Comparison of ENCODE assay signal across 9 mouse cellular contexts in the genomic region with DNA sequence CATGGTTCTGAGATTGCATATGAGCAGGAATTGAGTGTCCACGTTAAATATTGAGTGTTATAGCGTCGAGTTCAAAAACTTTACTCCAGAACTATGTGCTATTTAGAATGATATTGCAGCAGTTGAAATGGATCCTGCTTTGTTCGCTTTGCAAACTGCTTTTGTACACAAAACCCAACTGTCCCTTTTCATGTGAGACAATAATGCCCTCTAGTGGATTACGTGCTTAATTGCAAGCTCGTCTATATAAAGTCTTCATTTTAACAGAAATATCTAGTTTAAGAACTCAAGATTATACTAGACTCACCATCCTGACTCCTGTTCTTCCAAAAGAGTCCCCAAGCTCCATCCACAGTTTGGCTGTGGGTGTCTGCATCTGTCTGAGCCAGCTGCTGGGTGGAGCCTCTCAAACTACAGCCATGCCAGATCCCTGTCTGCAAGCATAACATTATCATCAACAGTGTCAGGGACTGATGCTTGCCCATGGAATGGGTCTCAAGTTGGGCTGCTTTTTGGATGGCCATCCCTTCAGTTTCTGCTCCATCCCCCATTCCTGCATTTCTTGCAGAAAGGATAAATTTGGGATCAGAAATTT. TPM values are rescaled to one million over a fixed set of nuclear protein-coding genes. Genes with fewer than 3 reads are reported as not detected.
DNase-seq lines count a peak whose midpoint lies in the region; ATAC-seq and TF ChIP-seq lines count a peak whose summit lies in the region.
"Had no signal": no experiment of that assay in that cellular context is flagged by ENCODE, and none has a peak within 500 bp of the region (broad histone marks: within the 10 kb centered on the region; RNA-seq: fewer than 3 reads in every experiment).

No protein-coding gene starts in this region.

- no peak overlapping the region for H3K27ac ChIP-seq in embryonic facial prominence, embryonic 13.5 days
- H3K27ac ChIP-seq: neural tube, embryonic 12.5 days had no signal

- H3K4me3 ChIP-seq in lung, adult 2 months (replicated peaks; ENCODE audit: extremely low read depth, low read depth, low read length) = no peak overlapping the region
- no peak overlapping the region for H3K4me3 ChIP-seq in embryonic facial prominence, embryonic 13.5 days
- H3K4me3 ChIP-seq: heart, embryonic 15.5 days; neural tube, embryonic 12.5 days had no signal

- no peaks in the 10 kb centered on the region for H3K9me3 ChIP-seq in embryonic facial prominence, embryonic 13.5 days
- H3K9me3 ChIP-seq: heart, embryonic 15.5 days; neural tube, embryonic 12.5 days had no signal

- H3K4me1 ChIP-seq in lung, adult 2 months (ENCODE audit: control insufficient read depth, insufficient read depth, low read length) = peaks cover 18% of the 10 kb centered on the region
- peaks cover 27% of the 10 kb centered on the region for H3K4me1 ChIP-seq in embryonic facial prominence, embryonic 13.5 days

- WGBS in lung, adult 2 months = 4% methylated on average over 6 of the region's 6 CpGs
- WGBS in embryonic facial prominence, embryonic 13.5 days = 5% methylated on average over 6 of the region's 6 CpGs

- H3K36me3 ChIP-seq in embryonic facial prominence, embryonic 13.5 days = no peaks in the 10 kb centered on the region
- H3K36me3 ChIP-seq: heart, embryonic 15.5 days; neural tube, embryonic 12.5 days had no signal

- no peak overlapping the region for H3K4me2 ChIP-seq in embryonic facial prominence, embryonic 13.5 days
- H3K4me2 ChIP-seq: heart, embryonic 15.5 days; neural tube, embryonic 12.5 days had no signal

- H3K27me3 ChIP-seq in embryonic facial prominence, embryonic 13.5 days = no peaks in the 10 kb centered on the region; the same call in 1 of the 2 replicates
- H3K27me3 ChIP-seq: heart, embryonic 15.5 days; neural tube, embryonic 12.5 days had no signal

- TF ChIP-seq POLR2A in lung, adult 2 months (IDR thresholded peaks at IDR 0.05; ENCODE audit: borderline replicate concordance, extremely low read depth, low read depth, low read length) = no peak

- peak; percentile 41; the same call in 1 of the 2 replicates for TF ChIP-seq CTCF in lung, adult 2 months (IDR thresholded peaks at IDR 0.05; ENCODE audit: insufficient read depth, low read length)

- ATAC-seq in embryonic facial prominence, embryonic 13.5 days (ENCODE audit: insufficient number of reproducible peaks, insufficient read depth, low FRiP score, low TSS enrichment, low read depth) = no peak
- ATAC-seq in megakaryocyte progenitor cell, adult 5-6 weeks (replicated peaks; ENCODE audit: poor library complexity) = peak; percentile 42

- no peak for DNase-seq in lung, adult 2 months
- DNase-seq in lung, adult 18-20 months = no peak
- peak; percentile 36 for DNase-seq in T-cell, adult 2 months (ENCODE audit: low spot score)
- no peak for DNase-seq in gastrocnemius, postnatal 25 days
- no peak for DNase-seq in ovary, adult 18-20 months (ENCODE audit: low spot score)

- 0 out of 2 replicates have a peak overlapping the region, but pooled peaks have one; percentile 6 for H3K9ac ChIP-seq in embryonic facial prominence, embryonic 13.5 days
- H3K9ac ChIP-seq: heart, embryonic 15.5 days; neural tube, embryonic 12.5 days had no signal

RNA-seq across cellular contexts. Expression of a gene that starts 56.3 kb away (rescaled TPM):
- polyA plus RNA-seq in lung, adult 2 months (2012; rRNA removed) = 9.0 and 10.4 TPM in 2 replicates
- 10.5 and 11.7 TPM in 2 replicates for polyA plus RNA-seq in embryonic facial prominence, embryonic 13.5 days (2015; fragmentation: Nextera tagmentation; extraction: Ambion mirVana)
- 10.7 and 11.8 TPM in 2 replicates for total RNA-seq in megakaryocyte progenitor cell, adult 5-6 weeks (2015)
- total RNA-seq in megakaryocyte progenitor cell, adult 5-6 weeks (2017) = 7.2 and 7.5 TPM in 2 replicates
- 1 to 10 TPM; 4.6 to 6.5 TPM for total RNA-seq in gastrocnemius, postnatal 25 days (2021)
